Mouse (Mus musculus) heart, postnatal 0 days (tissue): ENCODE data around the gene Pon2. TPM values are rescaled to one million over a fixed set of nuclear protein-coding genes. Genes with fewer than 3 reads are reported as not detected.

Experiments used
- ATAC-seq: fragments of 200-750 bp; cut with Nextera tagmentation; 2 replicates; pipeline ENCODE4 v1.8.0; 2017; ENCODE audit warnings: low read depth, moderate number of reproducible peaks, moderate library complexity; ENCODE audit not compliant: insufficient read depth
- DNase-seq: peaks from one replicate; pipeline ENCODE4 v3.0.0-alpha.2; 2016; ENCODE audit warnings: low spot score
- H3K27ac ChIP-seq: fragments of 300-500 bp; sonication (generic); 2 replicates; pipeline ENCODE4 v1.5.1; 2014; ENCODE audit warnings: low read depth, mild to moderate bottlenecking
- H3K27me3 ChIP-seq: fragments of 300-500 bp; sonication (generic); 2 replicates; pipeline ENCODE4 v1.6.1; 2014; ENCODE audit warnings: low read length, mixed read lengths; ENCODE audit not compliant: control insufficient read depth, insufficient read depth
- H3K36me3 ChIP-seq: fragments of 300-500 bp; sonication (generic); replicated peaks from 2 replicates; pipeline ENCODE4 v1.6.1; 2014; ENCODE audit warnings: low read length, mixed read lengths; ENCODE audit not compliant: control insufficient read depth, insufficient read depth
- H3K4me1 ChIP-seq: fragments of 300-500 bp; sonication (generic); 2 replicates; pipeline ENCODE4 v1.6.1; 2014; ENCODE audit warnings: antibody characterized with exemption; ENCODE audit not compliant: control insufficient read depth, insufficient read depth
- H3K4me2 ChIP-seq: fragments of 300-500 bp; sonication (generic); 2 replicates; pipeline ENCODE4 v1.6.1; 2014; ENCODE audit warnings: low read depth, mild to moderate bottlenecking, low read length, moderate library complexity
- H3K4me3 ChIP-seq: fragments of 300-500 bp; sonication (generic); 2 replicates; pipeline ENCODE4 v1.5.1; 2014; ENCODE audit warnings: low read depth, low read length
- H3K9ac ChIP-seq: fragments of 300-500 bp; sonication (generic); replicated peaks from 2 replicates; pipeline ENCODE4 v1.6.1; 2014; ENCODE audit warnings: low read depth, low read length, mixed read lengths
- H3K9me3 ChIP-seq: fragments of 300-500 bp; sonication (generic); replicated peaks from 2 replicates; pipeline ENCODE4 v1.6.1; 2016; ENCODE audit warnings: low read length; ENCODE audit not compliant: control insufficient read depth
- CTCF ChIP-seq: IDR thresholded peaks from 2 replicates; pipeline ENCODE4 v1.5.1; 2016; ENCODE audit warnings: antibody characterized with exemption, control low read depth, low read depth
- EP300 ChIP-seq: IDR thresholded peaks from 2 replicates; pipeline ENCODE4 v1.6.1; 2016; ENCODE audit warnings: antibody characterized with exemption, low read depth
- WGBS: fragments of 180-500 bp; shearing (Covaris S2); extraction: QIAGEN DNeasy Blood & Tissue Kit; methylation state at CpG from one replicate; pipeline ENCODE4 v1.1.7; 2014; 5-methylcytosine and 5-hydroxymethylcytosine counted together
- polyA plus RNA-seq: library from polyadenylated mRNA; unstranded; fragments of >200 nt; fragmentation: Nextera tagmentation; extraction: Ambion mirVana; gene quantifications from 2 replicates; pipeline ENCODE4 v1.2.1, GENCODE M21; 2015
- total RNA-seq: library from RNA; depleted of rRNA; stranded (reverse); fragments of >200 nt; gene quantifications from 2 replicates; pipeline ENCODE4 v1.2.3, GENCODE M21; 2014; ENCODE audit warnings: low replicate concordance; rRNA removed

Pon2 gene
- total and polyA plus RNA-seq, 2 experiments from 2014 or later, result 29.7 to 56.8 TPM

DNA sequence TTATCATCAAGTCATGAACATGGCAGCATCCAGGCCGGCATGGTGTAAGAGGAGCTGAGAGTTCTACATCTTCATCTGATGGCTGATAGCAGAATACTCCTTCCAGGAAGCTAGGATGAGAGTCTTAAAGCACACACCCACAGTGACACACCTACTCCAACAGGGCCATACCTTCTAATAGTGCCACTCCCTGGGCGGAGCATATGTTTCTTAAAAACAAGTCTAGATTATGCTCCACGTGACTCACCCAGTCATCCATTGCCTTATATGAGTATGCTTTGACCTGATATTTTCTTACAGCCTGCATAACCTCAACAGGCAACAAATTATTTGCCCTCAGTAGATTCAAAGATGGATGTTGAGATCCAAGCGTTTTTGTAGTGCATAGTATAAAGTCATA lies 80.1 kb downstream of the Pon2 start:
- WGBS, result 92% methylated on average over 4 of the region's 4 CpGs
- no peak for DNase-seq
- no peak overlapping the region for H3K4me3 ChIP-seq
- H3K27me3 ChIP-seq, result no peaks in the 10 kb centered on the region
- H3K4me2 ChIP-seq, result no peak overlapping the region
- no peak overlapping the region for H3K27ac ChIP-seq
- H3K9ac ChIP-seq, result no peak overlapping the region
- TF ChIP-seq EP300, result no peak
- no peak for TF ChIP-seq CTCF
- H3K36me3 ChIP-seq, result peaks cover 15% of the 10 kb centered on the region
- ATAC-seq, result no peak
- H3K4me1 ChIP-seq, result no peaks in the 10 kb centered on the region
- no peaks in the 10 kb centered on the region for H3K9me3 ChIP-seq

Other genes with a start within 250 kb of the Pon2 start
- gene Pon1, start 104.5 kb downstream of the Pon2 start, total RNA-seq, result not detected in 2 replicates
- gene Pon1, start 104.5 kb downstream of the Pon2 start, polyA plus RNA-seq, result 0.10 TPM in 1 of 2 replicates, not detected in the other
- 27.9 and 51.8 TPM in 2 replicates for gene Pon3, start 42.2 kb downstream of the Pon2 start, total RNA-seq
- 50.0 and 54.4 TPM in 2 replicates for gene Pon3, start 42.2 kb downstream of the Pon2 start, polyA plus RNA-seq
- 6.5 and 9.0 TPM in 2 replicates for gene Asb4, start 84.9 kb upstream of the Pon2 start, total RNA-seq
- gene Asb4, start 84.9 kb upstream of the Pon2 start, polyA plus RNA-seq, result 10.6 and 12.9 TPM in 2 replicates
- 75.5 and 77.6 TPM in 2 replicates for gene Pdk4, start 197.9 kb upstream of the Pon2 start, total RNA-seq
- 71.1 and 129 TPM in 2 replicates for gene Pdk4, start 197.9 kb upstream of the Pon2 start, polyA plus RNA-seq